Mouse (Mus musculus) forebrain, embryonic 14.5 days (tissue): ENCODE data around the gene Arhgap28. TPM values are rescaled to one million over a fixed set of nuclear protein-coding genes. Genes with fewer than 3 reads are reported as not detected.

Source experiments
- ATAC-seq: fragments of 200-750 bp; cut with Nextera tagmentation; 2 replicates; pipeline ENCODE4 v1.8.0; 2017; ENCODE audit warnings: mild to moderate bottlenecking, moderate library complexity
- DNase-seq: peaks from one replicate; pipeline ENCODE4 v3.0.0-alpha.2; 2015; ENCODE audit warnings: low spot score
- H3K27ac ChIP-seq: fragments of 300-500 bp; sonication (generic); 2 replicates; pipeline ENCODE4 v1.5.1; 2014; ENCODE audit warnings: low read depth, mild to moderate bottlenecking, control low read depth, low read length, moderate library complexity
- H3K27me3 ChIP-seq: fragments of 300-500 bp; sonication (generic); replicated peaks from 2 replicates; pipeline ENCODE4 v1.6.1; 2014; ENCODE audit warnings: low read length, control low read depth, mixed read lengths; ENCODE audit not compliant: control insufficient read depth, insufficient read depth
- H3K36me3 ChIP-seq: fragments of 300-500 bp; sonication (generic); 2 replicates; pipeline ENCODE4 v1.6.1; 2014; ENCODE audit warnings: low read length, control low read depth; ENCODE audit not compliant: control insufficient read depth, insufficient read depth
- H3K4me1 ChIP-seq: fragments of 300-500 bp; sonication (generic); 2 replicates; pipeline ENCODE4 v1.6.1; 2014; ENCODE audit warnings: antibody characterized with exemption, low read length, control low read depth; ENCODE audit not compliant: control insufficient read depth, insufficient read depth
- H3K4me2 ChIP-seq: fragments of 300-500 bp; sonication (generic); 2 replicates; pipeline ENCODE4 v1.6.1; 2014; ENCODE audit warnings: mild to moderate bottlenecking, control low read depth, low read length
- H3K4me3 ChIP-seq: fragments of 300-500 bp; sonication (generic); 2 replicates; pipeline ENCODE4 v1.5.1; 2014; ENCODE audit warnings: low read depth, low read length, control low read depth
- H3K9ac ChIP-seq: fragments of 300-500 bp; sonication (generic); 2 replicates; pipeline ENCODE4 v1.6.1; 2014; ENCODE audit warnings: mild to moderate bottlenecking, low read length, control low read depth, moderate library complexity
- H3K9me3 ChIP-seq: fragments of 300-500 bp; sonication (generic); replicated peaks from 2 replicates; pipeline ENCODE4 v1.6.1; 2016; ENCODE audit warnings: low read length, control low read depth, mixed read lengths; ENCODE audit not compliant: control insufficient read depth
- WGBS: fragments of 180-500 bp; shearing (Covaris S2); extraction: QIAGEN DNeasy Blood & Tissue Kit; methylation state at CpG from one replicate; pipeline ENCODE4 v1.1.7; 2014; 5-methylcytosine and 5-hydroxymethylcytosine counted together
- polyA plus RNA-seq: library from polyadenylated mRNA; unstranded; fragments of >200 nt; fragmentation: Nextera tagmentation; extraction: Ambion mirVana; gene quantifications from 2 replicates; pipeline ENCODE4 v1.2.1, GENCODE M21; 2014

The Arhgap28 gene
- polyA plus RNA-seq, 1 experiment from 2014 or later: 5.4 TPM

DNA sequence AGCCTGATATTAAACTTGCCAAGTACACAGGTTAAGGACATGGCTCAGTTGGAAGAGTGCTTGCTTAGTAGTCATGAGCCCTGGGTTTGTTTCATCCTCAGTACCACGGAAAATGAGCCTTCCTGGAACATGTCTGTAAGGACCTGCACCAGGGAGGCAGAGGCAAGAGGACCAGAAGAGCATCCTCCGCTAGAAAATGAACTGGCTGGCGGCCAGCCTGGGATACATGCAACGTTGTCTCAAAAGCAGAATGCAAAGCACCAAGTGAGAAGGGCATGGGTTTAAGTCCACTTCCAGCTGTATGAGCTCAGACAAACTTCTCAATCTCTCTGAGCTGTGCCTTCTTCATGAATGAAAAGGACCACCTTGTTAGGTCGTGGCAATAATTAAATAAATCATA, 49.0 kb downstream of the Arhgap28 start:
- Histone ChIP-seq H3K9me3 (no peaks in the 10 kb centered on the region), H3K36me3 (no peaks in the 10 kb centered on the region), H3K4me1 (no peaks in the 10 kb centered on the region), H3K9ac (no peak overlapping the region), H3K27me3 (no peaks in the 10 kb centered on the region), H3K4me2 (no peak overlapping the region), H3K27ac (no peak overlapping the region), H3K4me3 (no peak overlapping the region)
- no peak for DNase-seq
- 83% methylated on average over 5 of the region's 5 CpGs for WGBS
- no peak for ATAC-seq

DNA sequence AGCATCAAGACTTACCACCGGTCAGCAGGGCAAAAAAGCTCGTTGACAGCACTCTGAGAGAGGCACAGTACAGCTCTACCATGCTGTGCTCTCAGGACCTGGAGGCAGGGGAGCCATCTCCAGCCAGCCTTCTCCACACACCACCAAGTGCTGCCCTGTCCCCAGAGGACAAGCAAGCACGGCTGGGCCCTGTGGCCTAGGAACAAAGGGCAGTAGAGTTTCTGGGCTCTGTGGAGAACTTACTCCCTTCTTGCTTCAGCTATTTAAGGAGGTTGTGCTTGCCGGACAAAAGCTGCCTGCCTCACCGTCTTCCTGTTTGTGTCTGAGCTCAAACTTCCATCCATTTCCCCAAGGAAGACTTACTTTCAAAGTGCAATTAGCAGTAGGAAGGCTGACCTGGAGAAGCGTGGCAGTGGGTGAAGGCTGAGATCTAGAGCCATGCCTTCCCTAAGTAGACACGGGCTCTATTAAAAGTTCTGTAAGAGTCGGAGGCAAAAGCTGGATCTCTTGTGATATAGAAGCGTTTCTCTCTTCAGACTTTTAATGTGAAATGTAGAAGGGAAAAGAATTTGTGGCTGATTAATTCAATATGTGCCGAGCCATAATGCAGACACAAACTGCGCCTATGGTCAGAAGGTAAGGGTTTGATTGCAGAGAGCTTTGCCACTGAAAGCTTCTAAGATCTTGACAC, 53.3 kb downstream of the Arhgap28 start:
- WGBS: 72% methylated on average over 11 of the region's 11 CpGs
- ATAC-seq: no peak
- H3K4me3 ChIP-seq: no peak overlapping the region

GRCm38 (mm10) chr17:67948601-67949000, 55.3 kb downstream of the Arhgap28 start:
- H3K4me3 ChIP-seq: no peak overlapping the region
- no peak overlapping the region for H3K27ac ChIP-seq
- no peak overlapping the region for H3K9ac ChIP-seq
- no peaks in the 10 kb centered on the region for H3K4me1 ChIP-seq
- 88% methylated on average over 5 of the region's 5 CpGs for WGBS
- H3K9me3 ChIP-seq: no peaks in the 10 kb centered on the region
- no peak for DNase-seq
- H3K27me3 ChIP-seq: no peaks in the 10 kb centered on the region
- no peak for ATAC-seq
- no peaks in the 10 kb centered on the region for H3K36me3 ChIP-seq
- no peak overlapping the region for H3K4me2 ChIP-seq

More for the DNA sequence above, 53.3 kb downstream of the Arhgap28 start:
- Histone ChIP-seq H3K4me1 (no peaks in the 10 kb centered on the region), H3K9me3 (no peaks in the 10 kb centered on the region), H3K36me3 (no peaks in the 10 kb centered on the region), H3K4me2 (no peak overlapping the region), H3K9ac (no peak overlapping the region), H3K27ac (no peak overlapping the region), H3K27me3 (no peaks in the 10 kb centered on the region)
- no peak for DNase-seq

DNA sequence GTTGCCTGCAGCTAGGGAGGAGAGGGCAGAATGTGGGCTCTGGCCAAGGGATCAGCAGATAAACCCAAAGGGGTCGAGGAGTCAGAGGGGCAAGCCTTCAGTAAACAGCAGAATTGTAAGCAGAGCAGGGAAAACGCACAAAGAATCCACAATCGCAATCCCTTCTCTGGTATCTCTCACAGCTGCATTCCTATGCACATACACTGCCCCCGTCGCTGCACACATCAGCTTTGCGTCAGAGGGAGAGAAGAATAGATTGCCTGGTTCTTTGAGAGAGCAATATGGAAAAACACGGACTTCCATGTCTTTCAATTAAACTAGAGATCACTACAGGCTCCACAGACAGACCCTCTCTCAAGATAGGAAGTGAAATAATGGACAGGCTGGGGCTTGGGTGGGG, 58.5 kb downstream of the Arhgap28 start:
- no peak overlapping the region for H3K9ac ChIP-seq
- no peak overlapping the region for H3K4me3 ChIP-seq
- no peak overlapping the region for H3K27ac ChIP-seq
- H3K9me3 ChIP-seq: no peaks in the 10 kb centered on the region
- H3K4me1 ChIP-seq: no peaks in the 10 kb centered on the region
- no peaks in the 10 kb centered on the region for H3K27me3 ChIP-seq
- DNase-seq (no peak), ATAC-seq (no peak)
- no peaks in the 10 kb centered on the region for H3K36me3 ChIP-seq
- H3K4me2 ChIP-seq: no peak overlapping the region
- 73% methylated on average over 7 of the region's 7 CpGs for WGBS

- 64% methylated on average over 7 of the region's 7 CpGs for WGBS
- Histone ChIP-seq H3K27me3 (no peaks in the 10 kb centered on the region), H3K4me1 (no peaks in the 10 kb centered on the region), H3K9me3 (no peaks in the 10 kb centered on the region), H3K27ac (no peak overlapping the region), H3K4me3 (no peak overlapping the region), H3K36me3 (no peaks in the 10 kb centered on the region), H3K9ac (no peak overlapping the region), H3K4me2 (no peak overlapping the region)
- ATAC-seq: no peak
- no peak for DNase-seq
Measured at GRCm38 (mm10) chr17:67944256-67944655, 59.7 kb downstream of the Arhgap28 start.

- Histone ChIP-seq H3K9ac (no peak overlapping the region), H3K36me3 (no peaks in the 10 kb centered on the region), H3K9me3 (no peaks in the 10 kb centered on the region), H3K27me3 (no peaks in the 10 kb centered on the region), H3K27ac (no peak overlapping the region), H3K4me3 (no peak overlapping the region), H3K4me2 (no peak overlapping the region), H3K4me1 (no peaks in the 10 kb centered on the region)
- no peak for DNase-seq
- 91% methylated on average over 6 of the region's 6 CpGs for WGBS
- no peak for ATAC-seq
Measured at GRCm38 (mm10) chr17:67941026-67941425, 62.9 kb downstream of the Arhgap28 start.

- Histone ChIP-seq H3K27ac (no peak overlapping the region), H3K36me3 (no peaks in the 10 kb centered on the region), H3K9me3 (no peaks in the 10 kb centered on the region), H3K27me3 (no peaks in the 10 kb centered on the region), H3K4me3 (no peak overlapping the region), H3K4me1 (no peaks in the 10 kb centered on the region), H3K4me2 (no peak overlapping the region), H3K9ac (no peak overlapping the region)
- 96% methylated on average over 3 of the region's 3 CpGs for WGBS
- ATAC-seq (no peak), DNase-seq (no peak)
Measured at GRCm38 (mm10) chr17:67937050-67937449, 66.9 kb downstream of the Arhgap28 start.

- H3K9ac ChIP-seq: no peak overlapping the region
- no peak for ATAC-seq
- H3K4me3 ChIP-seq: no peak overlapping the region
- no peaks in the 10 kb centered on the region for H3K36me3 ChIP-seq
- no peak overlapping the region for H3K27ac ChIP-seq
- WGBS: 76% methylated on average over 4 of the region's 4 CpGs
- no peaks in the 10 kb centered on the region for H3K9me3 ChIP-seq
- H3K27me3 ChIP-seq: no peaks in the 10 kb centered on the region
- H3K4me2 ChIP-seq: no peak overlapping the region
- DNase-seq: no peak
- H3K4me1 ChIP-seq: no peaks in the 10 kb centered on the region
Measured at GRCm38 (mm10) chr17:67935556-67935955, 68.4 kb downstream of the Arhgap28 start.

DNA sequence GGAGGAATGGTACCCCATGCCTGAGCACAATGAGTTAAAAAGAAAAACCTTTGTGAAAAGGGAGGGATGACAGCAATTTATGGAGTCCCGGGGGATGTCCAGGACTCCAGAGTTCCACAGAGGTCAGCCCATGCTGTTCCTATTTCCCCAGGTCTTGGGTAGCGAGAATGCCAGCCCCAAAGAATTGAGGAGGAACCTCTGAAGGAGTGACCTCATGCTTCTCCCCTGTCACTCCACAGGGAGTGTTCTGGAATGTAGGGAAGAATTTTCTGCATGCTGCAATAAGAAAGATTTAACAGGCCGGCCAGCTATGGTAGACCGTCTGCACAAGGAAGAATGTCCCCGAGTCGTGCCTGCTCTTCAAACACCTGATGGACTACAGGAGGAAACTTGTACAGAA, 72.5 kb downstream of the Arhgap28 start:
- WGBS: 86% methylated on average over 6 of the region's 6 CpGs
- H3K27me3 ChIP-seq: no peaks in the 10 kb centered on the region
- H3K36me3 ChIP-seq: no peaks in the 10 kb centered on the region
- no peak for DNase-seq
- no peak overlapping the region for H3K4me3 ChIP-seq
- no peaks in the 10 kb centered on the region for H3K4me1 ChIP-seq
- ATAC-seq: no peak
- H3K9ac ChIP-seq: no peak overlapping the region
- no peak overlapping the region for H3K27ac ChIP-seq
- no peaks in the 10 kb centered on the region for H3K9me3 ChIP-seq
- no peak overlapping the region for H3K4me2 ChIP-seq
